Mouse (Mus musculus): Measurements from ENCODE around the gene Slc26a11. TPM values are rescaled to one million over a fixed set of nuclear protein-coding genes. Genes with fewer than 3 reads are reported as not detected.

Gene Slc26a11
- polyA plus RNA-seq, 1 experiment = not detected

- Histone ChIP-seq H3K27me3 (ENCODE audit: control insufficient read depth) (peaks cover 51% of the 10 kb centered on the region), H3K4me1 (ENCODE audit: control insufficient read depth) (peaks cover 49% of the 10 kb centered on the region), H3K36me3 (ENCODE audit: control insufficient read depth) (no peaks in the 10 kb centered on the region), H3K4me3 (replicated peaks) (peak overlapping the region; percentile 71), H3K9me3 (ENCODE audit: control insufficient read depth, low read length) (no peaks in the 10 kb centered on the region)
- TF ChIP-seq TAL1 (IDR thresholded peaks at IDR 0.05; ENCODE audit: low read length) = no peak
- no peak for TF ChIP-seq GATA1 (IDR thresholded peaks at IDR 0.05; ENCODE audit: low read length)
These were observed 36.8 kb downstream of the Slc26a11 start for GRCm38 (mm10) chr11:119392001-119392614.

- H3K9me3 ChIP-seq (ENCODE audit: control insufficient read depth, low read length) = no peaks in the 10 kb centered on the region
- no peaks in the 10 kb centered on the region for H3K36me3 ChIP-seq (ENCODE audit: control insufficient read depth)
- no peak for TF ChIP-seq TAL1 (IDR thresholded peaks at IDR 0.05; ENCODE audit: low read length)
- H3K4me3 ChIP-seq (replicated peaks) = peak within 1 kb of the TSS; percentile 71
- H3K27me3 ChIP-seq (ENCODE audit: control insufficient read depth) = peaks cover 45% of the 10 kb centered on the region
- H3K4me1 ChIP-seq (ENCODE audit: control insufficient read depth) = peaks cover 49% of the 10 kb centered on the region
These were observed 37.6 kb downstream of the Slc26a11 start, which contains the start of gene Rnf213 for GRCm38 (mm10) chr11:119392800-119393482. TSS of gene Rnf213 (plus strand) at chr11:119393100.

GRCm38 (mm10) chr11:119393483-119393804, 38.1 kb downstream of the Slc26a11 start:
- Histone ChIP-seq H3K4me1 (ENCODE audit: control insufficient read depth) (peaks cover 49% of the 10 kb centered on the region), H3K27me3 (ENCODE audit: control insufficient read depth) (peaks cover 40% of the 10 kb centered on the region), H3K4me3 (replicated peaks) (peak overlapping the region; percentile 71), H3K9me3 (ENCODE audit: control insufficient read depth, low read length) (no peaks in the 10 kb centered on the region), H3K36me3 (ENCODE audit: control insufficient read depth) (no peaks in the 10 kb centered on the region)
- TF ChIP-seq GATA1 (IDR thresholded peaks at IDR 0.05; ENCODE audit: low read length) (no peak), TAL1 (IDR thresholded peaks at IDR 0.05; ENCODE audit: low read length) (no peak)

DNA sequence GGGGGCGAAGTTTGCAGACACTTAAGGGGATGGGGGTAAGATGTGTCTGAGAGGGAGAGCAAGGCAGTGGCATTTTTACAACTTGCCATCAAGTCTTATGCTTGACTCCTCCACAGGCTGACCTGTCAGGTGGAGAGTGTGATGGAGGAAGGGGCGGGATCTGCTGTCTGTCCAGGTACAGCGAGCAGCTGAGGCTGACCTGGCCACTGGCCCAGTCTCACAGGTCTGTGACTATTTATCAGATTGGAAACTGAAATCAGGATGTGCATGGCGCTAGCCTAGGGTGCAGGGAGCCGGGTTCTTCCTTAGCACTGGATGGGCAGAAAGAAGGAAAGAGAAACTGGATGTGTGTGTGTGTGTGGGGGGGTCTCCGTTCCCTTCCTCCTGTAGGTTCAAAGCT, 38.9 kb downstream of the Slc26a11 start:
- Histone ChIP-seq H3K4me1 (ENCODE audit: control insufficient read depth) (peaks cover 49% of the 10 kb centered on the region), H3K4me3 (replicated peaks) (peak overlapping the region; percentile 7), H3K36me3 (ENCODE audit: control insufficient read depth) (no peaks in the 10 kb centered on the region), H3K9me3 (ENCODE audit: control insufficient read depth, low read length) (no peaks in the 10 kb centered on the region), H3K27me3 (ENCODE audit: control insufficient read depth) (peaks cover 33% of the 10 kb centered on the region)
- no peak for TF ChIP-seq TAL1 (IDR thresholded peaks at IDR 0.05; ENCODE audit: low read length)
- no peak for TF ChIP-seq GATA1 (IDR thresholded peaks at IDR 0.05; ENCODE audit: low read length)

DNA sequence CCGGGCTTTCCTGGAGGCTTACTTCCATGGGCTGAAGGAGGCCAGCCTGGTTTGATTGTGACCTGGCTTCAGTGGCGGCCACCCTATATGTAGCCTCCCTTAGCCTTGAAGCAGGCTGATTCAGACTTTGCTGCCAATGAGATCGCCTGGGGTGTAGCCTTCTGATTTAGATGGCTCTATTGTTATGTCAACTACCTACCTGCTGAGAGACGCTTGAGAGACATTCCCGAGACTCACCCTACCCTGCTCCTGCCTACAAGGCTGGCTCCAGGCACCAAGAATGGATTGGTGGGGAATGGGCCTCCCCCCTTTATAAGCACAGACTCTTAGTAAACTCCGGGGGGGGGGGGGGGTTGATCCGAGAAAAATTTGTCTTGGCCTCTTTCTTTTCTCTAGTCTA, 40.0 kb downstream of the Slc26a11 start:
- Histone ChIP-seq H3K27me3 (ENCODE audit: control insufficient read depth) (peaks cover 21% of the 10 kb centered on the region), H3K4me3 (replicated peaks) (no peak overlapping the region), H3K9me3 (ENCODE audit: control insufficient read depth, low read length) (no peaks in the 10 kb centered on the region), H3K36me3 (ENCODE audit: control insufficient read depth) (no peaks in the 10 kb centered on the region), H3K4me1 (ENCODE audit: control insufficient read depth) (peaks cover 40% of the 10 kb centered on the region)
- TF ChIP-seq TAL1 (IDR thresholded peaks at IDR 0.05; ENCODE audit: low read length) = no peak
- TF ChIP-seq GATA1 (IDR thresholded peaks at IDR 0.05; ENCODE audit: low read length) = no peak

DNA sequence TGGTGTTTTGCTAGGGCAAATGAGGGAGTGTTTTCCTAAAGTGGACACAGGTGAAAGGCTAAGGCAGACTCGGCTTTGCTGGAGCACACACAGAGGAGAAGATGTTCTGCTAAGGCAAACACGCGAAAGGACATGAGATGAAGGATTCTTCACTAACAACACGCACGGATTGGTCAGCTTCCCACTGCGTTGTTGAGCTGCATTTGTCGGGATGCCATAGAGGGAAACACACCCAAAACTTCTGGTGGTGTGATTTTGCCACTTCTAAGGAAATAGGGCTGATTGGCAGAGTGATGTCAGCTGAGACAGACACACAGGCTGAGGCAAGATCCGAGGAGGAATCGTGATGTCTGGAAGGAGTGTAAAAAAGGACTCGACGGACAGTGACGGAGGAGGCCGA, 40.6 kb downstream of the Slc26a11 start:
- peaks cover 15% of the 10 kb centered on the region for H3K27me3 ChIP-seq (ENCODE audit: control insufficient read depth)
- TF ChIP-seq GATA1 (IDR thresholded peaks at IDR 0.05; ENCODE audit: low read length) (no peak), TAL1 (IDR thresholded peaks at IDR 0.05; ENCODE audit: low read length) (no peak)

DNA sequence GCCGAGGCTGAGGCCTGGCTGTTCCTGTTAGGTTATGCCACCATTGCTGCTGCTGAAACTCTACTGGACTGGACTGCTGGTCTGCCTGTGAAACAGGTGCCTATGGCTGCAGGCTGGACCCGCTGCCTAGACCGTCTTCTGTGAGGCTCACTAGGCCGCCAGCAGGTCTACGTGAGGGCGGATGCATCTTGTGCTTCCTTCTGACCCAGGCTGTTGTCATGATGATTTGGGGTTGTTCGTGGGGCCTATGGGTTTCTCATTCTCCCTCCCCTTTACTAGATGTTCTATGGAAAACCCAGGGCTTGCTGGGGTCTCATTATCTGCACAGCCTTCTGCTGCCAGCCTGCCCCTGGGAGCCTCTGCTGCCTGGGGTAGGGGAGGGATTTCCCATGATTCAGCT, 41.1 kb downstream of the Slc26a11 start:
- peaks cover 10% of the 10 kb centered on the region for H3K27me3 ChIP-seq (ENCODE audit: control insufficient read depth)
- H3K4me1 ChIP-seq (ENCODE audit: control insufficient read depth) = peaks cover 30% of the 10 kb centered on the region
- TF ChIP-seq GATA1 (IDR thresholded peaks at IDR 0.05; ENCODE audit: low read length) (no peak), TAL1 (IDR thresholded peaks at IDR 0.05; ENCODE audit: low read length) (no peak)
- H3K4me3 ChIP-seq (replicated peaks) = no peak overlapping the region
- H3K36me3 ChIP-seq (ENCODE audit: control insufficient read depth) = no peaks in the 10 kb centered on the region
- H3K9me3 ChIP-seq (ENCODE audit: control insufficient read depth, low read length) = no peaks in the 10 kb centered on the region

More for the DNA sequence above, 40.6 kb downstream of the Slc26a11 start:
- H3K4me3 ChIP-seq (replicated peaks) = no peak overlapping the region
- peaks cover 35% of the 10 kb centered on the region for H3K4me1 ChIP-seq (ENCODE audit: control insufficient read depth)
- H3K36me3 ChIP-seq (ENCODE audit: control insufficient read depth) = no peaks in the 10 kb centered on the region
- no peaks in the 10 kb centered on the region for H3K9me3 ChIP-seq (ENCODE audit: control insufficient read depth, low read length)

DNA sequence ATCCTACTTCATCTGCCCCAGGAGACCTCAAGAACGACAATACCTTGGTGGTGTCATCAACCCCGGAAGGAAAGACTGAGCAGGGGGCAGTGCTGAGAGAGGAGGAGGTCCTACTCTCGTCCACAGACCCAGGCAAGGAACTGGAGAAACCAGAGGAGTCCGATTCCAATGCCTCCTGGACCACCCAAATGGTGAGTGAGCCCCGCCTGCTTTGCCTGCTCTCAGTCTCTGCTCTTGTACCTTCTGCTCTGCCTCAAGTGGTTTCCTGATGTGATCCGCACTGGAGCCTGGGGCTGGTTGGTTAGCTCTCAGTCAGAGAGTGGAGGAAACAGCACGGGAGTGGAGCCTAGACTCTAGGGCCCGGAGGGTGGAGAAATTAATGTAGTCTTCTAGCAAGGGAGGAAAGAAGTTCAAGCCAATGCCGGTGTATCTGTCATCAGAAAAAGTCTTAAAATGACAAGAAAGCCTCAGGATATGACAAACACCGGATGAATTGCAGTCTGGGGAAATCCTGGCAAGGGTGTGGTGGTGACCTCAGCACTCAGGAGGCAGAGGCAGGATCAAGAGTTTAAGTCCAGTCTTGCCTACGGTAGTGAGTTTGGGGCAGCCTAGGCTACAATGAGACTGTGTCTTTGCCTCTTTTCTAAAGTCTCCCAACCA, 47.3 kb downstream of the Slc26a11 start:
- H3K4me3 ChIP-seq (replicated peaks) = no peak overlapping the region
- H3K27me3 ChIP-seq (ENCODE audit: control insufficient read depth) = no peaks in the 10 kb centered on the region
- TF ChIP-seq TAL1 (IDR thresholded peaks at IDR 0.05; ENCODE audit: low read length) = no peak
- TF ChIP-seq GATA1 (IDR thresholded peaks at IDR 0.05; ENCODE audit: low read length) = no peak
- no peaks in the 10 kb centered on the region for H3K9me3 ChIP-seq (ENCODE audit: control insufficient read depth, low read length)
- no peaks in the 10 kb centered on the region for H3K4me1 ChIP-seq (ENCODE audit: control insufficient read depth)
- H3K36me3 ChIP-seq (ENCODE audit: control insufficient read depth) = peaks cover 5% of the 10 kb centered on the region

DNA sequence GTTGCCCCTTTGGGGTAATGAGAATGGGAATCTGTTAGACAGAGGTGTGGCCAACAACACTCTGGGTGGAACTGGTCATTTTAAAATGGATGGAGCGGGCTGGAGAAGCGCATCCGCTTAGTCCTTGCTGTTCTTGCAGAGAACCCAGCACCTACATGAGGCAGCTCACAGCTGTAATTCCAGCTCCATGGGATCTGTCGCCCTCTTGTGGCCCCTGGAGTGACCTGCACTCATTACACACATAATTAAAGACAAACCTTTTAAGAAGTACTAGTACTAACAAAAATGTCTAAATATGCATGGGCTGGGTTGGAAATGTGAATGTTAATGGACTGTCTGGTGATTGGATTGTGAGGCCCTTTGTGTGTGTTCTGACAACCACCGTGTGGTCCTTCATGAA, 49.3 kb downstream of the Slc26a11 start:
- TF ChIP-seq TAL1 (IDR thresholded peaks at IDR 0.05; ENCODE audit: low read length) (no peak), GATA1 (IDR thresholded peaks at IDR 0.05; ENCODE audit: low read length) (no peak)
- no peaks in the 10 kb centered on the region; the same call in 1 of the 2 replicates for H3K4me1 ChIP-seq (ENCODE audit: control insufficient read depth)
- H3K27me3 ChIP-seq (ENCODE audit: control insufficient read depth) = no peaks in the 10 kb centered on the region
- no peaks in the 10 kb centered on the region for H3K9me3 ChIP-seq (ENCODE audit: control insufficient read depth, low read length)
- H3K4me3 ChIP-seq (replicated peaks) = no peak overlapping the region
- peaks cover 15% of the 10 kb centered on the region for H3K36me3 ChIP-seq (ENCODE audit: control insufficient read depth)

Measured in erythroblast, embryonic 14.5 days (primary cell).